Mouse (Mus musculus) megakaryocyte progenitor cell, adult 5-6 weeks (primary cell): Measurements from ENCODE around the gene Met. TPM values are rescaled to one million over a fixed set of nuclear protein-coding genes. Genes with fewer than 3 reads are reported as not detected.
A peak's percentile ranks its signal among the peaks of the same experiment; 100 is the strongest.

Experiments
- ATAC-seq: replicated peaks from 2 replicates; pipeline ENCODE4 v1.8.0; 2016; ENCODE audit warnings: mild to moderate bottlenecking, moderate TSS enrichment, inconsistent platforms; ENCODE audit not compliant: poor library complexity
- total RNA-seq, 2 experiments: library from RNA; stranded (forward) in 1 of 2; stranded (reverse) in 1 of 2; fragments of 157-497, 149-512 nt in 1 of 2; fragments of 200-1000 nt in 1 of 2; gene quantifications; 2 replicates each; pipeline versions ENCODE4 v1.2.3 to v1.2.4; 2015 to 2017

Gene Met
- total RNA-seq, 2 experiments from 2014 or later = 21.9 to 28.2 TPM

GRCm38 (mm10) chr6:17490786-17491185, 27.2 kb downstream of the Met start:
- no peak for ATAC-seq

GRCm38 (mm10) chr6:17491502-17491901, 27.9 kb downstream of the Met start:
- no peak for ATAC-seq

- no peak for ATAC-seq
Measured at GRCm38 (mm10) chr6:17492062-17492461, 28.5 kb downstream of the Met start.

- no peak for ATAC-seq
Measured at GRCm38 (mm10) chr6:17495413-17495812, 31.8 kb downstream of the Met start.

- ATAC-seq = peak; percentile 46
Measured at GRCm38 (mm10) chr6:17497366-17497765, 33.8 kb downstream of the Met start.

GRCm38 (mm10) chr6:17498801-17499200, 35.2 kb downstream of the Met start:
- no peak for ATAC-seq

GRCm38 (mm10) chr6:17501440-17501839, 37.8 kb downstream of the Met start:
- ATAC-seq = no peak

GRCm38 (mm10) chr6:17502311-17502710, 38.7 kb downstream of the Met start:
- no peak for ATAC-seq

GRCm38 (mm10) chr6:17503724-17504123, 40.1 kb downstream of the Met start:
- peak; percentile 58 for ATAC-seq

GRCm38 (mm10) chr6:17505530-17505929, 41.9 kb downstream of the Met start:
- no peak for ATAC-seq

GRCm38 (mm10) chr6:17506831-17507230, 43.2 kb downstream of the Met start:
- ATAC-seq = no peak

GRCm38 (mm10) chr6:17508184-17508583, 44.6 kb downstream of the Met start:
- no peak for ATAC-seq

GRCm38 (mm10) chr6:17508604-17509372, 45.2 kb downstream of the Met start:
- peak; percentile 39; the same call in 1 of the 2 replicates for ATAC-seq

GRCm38 (mm10) chr6:17513381-17513780, 49.8 kb downstream of the Met start:
- ATAC-seq = no peak

- ATAC-seq = no peak
Measured at GRCm38 (mm10) chr6:17515775-17516460, 52.3 kb downstream of the Met start.

GRCm38 (mm10) chr6:17521901-17522717, 58.5 kb downstream of the Met start:
- no peak for ATAC-seq

- no peak for ATAC-seq
Measured at GRCm38 (mm10) chr6:17522917-17523316, 59.3 kb downstream of the Met start.

GRCm38 (mm10) chr6:17529490-17530269, 66.1 kb downstream of the Met start:
- no peak for ATAC-seq

- ATAC-seq = no peak
Measured at GRCm38 (mm10) chr6:17541615-17542014, 78.0 kb downstream of the Met start.

- ATAC-seq = no peak
Measured at GRCm38 (mm10) chr6:17542383-17542782, 78.8 kb downstream of the Met start.

GRCm38 (mm10) chr6:17545480-17545879, 81.9 kb downstream of the Met start:
- ATAC-seq = no peak
